Mouse (Mus musculus): ENCODE results near the gene Tmbim1. TPM values are rescaled to one million over a fixed set of nuclear protein-coding genes. Genes with fewer than 3 reads are reported as not detected.

Gene Tmbim1
- polyA plus RNA-seq, 1 experiment from 2014 or later: 12.5 TPM

GRCm38 (mm10) chr1:74245525-74245924 is 59.9 kb downstream of the Tmbim1 start:
- 85% methylated on average over 2 of the region's 2 CpGs for WGBS
- peaks cover 63% of the 10 kb centered on the region for H3K36me3 ChIP-seq (replicated peaks)
- no peak for DNase-seq (ENCODE audit: low spot score)
- H3K9me3 ChIP-seq: no peaks in the 10 kb centered on the region
- H3K27ac ChIP-seq (replicated peaks): no peak overlapping the region
- H3K4me1 ChIP-seq: peaks cover under 1% of the 10 kb centered on the region; the same call in 1 of the 2 replicates
- H3K27me3 ChIP-seq (replicated peaks; ENCODE audit: low read depth, poor library complexity, severe bottlenecking): no peaks in the 10 kb centered on the region
- no peak overlapping the region for H3K4me3 ChIP-seq

GRCm38 (mm10) chr1:74240832-74241231 is 64.6 kb downstream of the Tmbim1 start:
- H3K4me3 ChIP-seq: no peak overlapping the region
- H3K4me1 ChIP-seq: peaks cover 36% of the 10 kb centered on the region
- peaks cover 21% of the 10 kb centered on the region for H3K36me3 ChIP-seq (replicated peaks)
- H3K27me3 ChIP-seq (replicated peaks; ENCODE audit: low read depth, poor library complexity, severe bottlenecking): no peaks in the 10 kb centered on the region
- no peaks in the 10 kb centered on the region for H3K9me3 ChIP-seq
- 89% methylated on average over 4 of the region's 4 CpGs for WGBS
- no peak for DNase-seq (ENCODE audit: low spot score)
- H3K27ac ChIP-seq (replicated peaks): no peak overlapping the region

- H3K4me3 ChIP-seq: no peak overlapping the region
- peaks cover 36% of the 10 kb centered on the region for H3K4me1 ChIP-seq
- peaks cover 21% of the 10 kb centered on the region for H3K36me3 ChIP-seq (replicated peaks)
- 81% methylated on average over 6 of the region's 6 CpGs for WGBS
- no peak overlapping the region for H3K27ac ChIP-seq (replicated peaks)
- no peaks in the 10 kb centered on the region for H3K27me3 ChIP-seq (replicated peaks; ENCODE audit: low read depth, poor library complexity, severe bottlenecking)
- DNase-seq (ENCODE audit: low spot score): no peak
- no peaks in the 10 kb centered on the region for H3K9me3 ChIP-seq
These were observed 65.1 kb downstream of the Tmbim1 start for GRCm38 (mm10) chr1:74240311-74240710.

GRCm38 (mm10) chr1:74239618-74240017 is 65.8 kb downstream of the Tmbim1 start:
- 70% methylated on average over 11 of the region's 11 CpGs for WGBS
- peaks cover 36% of the 10 kb centered on the region for H3K4me1 ChIP-seq
- no peak for DNase-seq (ENCODE audit: low spot score)
- no peaks in the 10 kb centered on the region for H3K9me3 ChIP-seq
- peak overlapping the region; percentile 89; the same call in 1 of the 2 replicates for H3K4me3 ChIP-seq
- H3K27ac ChIP-seq (replicated peaks): no peak overlapping the region
- peaks cover 21% of the 10 kb centered on the region for H3K36me3 ChIP-seq (replicated peaks)
- no peaks in the 10 kb centered on the region for H3K27me3 ChIP-seq (replicated peaks; ENCODE audit: low read depth, poor library complexity, severe bottlenecking)

- no peak for DNase-seq (ENCODE audit: low spot score)
- no peaks in the 10 kb centered on the region for H3K27me3 ChIP-seq (replicated peaks; ENCODE audit: low read depth, poor library complexity, severe bottlenecking)
- no peak overlapping the region for H3K27ac ChIP-seq (replicated peaks)
- peaks cover 21% of the 10 kb centered on the region for H3K36me3 ChIP-seq (replicated peaks)
- H3K9me3 ChIP-seq: no peaks in the 10 kb centered on the region
- WGBS: 73% methylated on average over 7 of the region's 7 CpGs
- peaks cover 36% of the 10 kb centered on the region for H3K4me1 ChIP-seq
- peak overlapping the region; percentile 89; the same call in 1 of the 2 replicates for H3K4me3 ChIP-seq
These were observed 66.3 kb downstream of the Tmbim1 start for GRCm38 (mm10) chr1:74239162-74239561.

Other genes starting within 250 kb of the Tmbim1 start
- 27.4 and 30.4 TPM in 2 replicates for gene Tns1, start 181.2 kb downstream of the Tmbim1 start, polyA plus RNA-seq (2016; fragmentation: Nextera tagmentation; extraction: Ambion mirVana)
- 0.06 and 0.15 TPM in 2 replicates for gene Rufy4, start 180.1 kb downstream of the Tmbim1 start, polyA plus RNA-seq (2016; fragmentation: Nextera tagmentation; extraction: Ambion mirVana)
- gene Cxcr2, start 151.6 kb downstream of the Tmbim1 start, polyA plus RNA-seq (2016; fragmentation: Nextera tagmentation; extraction: Ambion mirVana): 0.05 and 0.22 TPM in 2 replicates
- gene Cxcr1, start 111.0 kb downstream of the Tmbim1 start, polyA plus RNA-seq (2016; fragmentation: Nextera tagmentation; extraction: Ambion mirVana): not detected in 2 replicates
- 359 and 369 TPM in 2 replicates for gene Arpc2, start 69.5 kb downstream of the Tmbim1 start, polyA plus RNA-seq (2016; fragmentation: Nextera tagmentation; extraction: Ambion mirVana)
- gene Gpbar1, start 27.1 kb downstream of the Tmbim1 start, polyA plus RNA-seq (2016; fragmentation: Nextera tagmentation; extraction: Ambion mirVana): 0.41 and 0.70 TPM in 2 replicates
- gene Aamp, start 20.9 kb downstream of the Tmbim1 start, polyA plus RNA-seq (2016; fragmentation: Nextera tagmentation; extraction: Ambion mirVana): 259 and 262 TPM in 2 replicates
- 108 and 109 TPM in 2 replicates for gene Pnkd, start 20.7 kb downstream of the Tmbim1 start, polyA plus RNA-seq (2016; fragmentation: Nextera tagmentation; extraction: Ambion mirVana)
- 0.22 and 0.28 TPM in 2 replicates for gene Catip, start 56.5 kb upstream of the Tmbim1 start, polyA plus RNA-seq (2016; fragmentation: Nextera tagmentation; extraction: Ambion mirVana)
- 1.7 and 2.1 TPM in 2 replicates for gene Slc11a1, start 69.6 kb upstream of the Tmbim1 start, polyA plus RNA-seq (2016; fragmentation: Nextera tagmentation; extraction: Ambion mirVana)
- 42.2 and 49.0 TPM in 2 replicates for gene Ctdsp1, start 85.9 kb upstream of the Tmbim1 start, polyA plus RNA-seq (2016; fragmentation: Nextera tagmentation; extraction: Ambion mirVana)
- gene Vil1, start 103.8 kb upstream of the Tmbim1 start, polyA plus RNA-seq (2016; fragmentation: Nextera tagmentation; extraction: Ambion mirVana): 0.26 and 0.37 TPM in 2 replicates
- 109 and 113 TPM in 2 replicates for gene Cnot9, start 200.4 kb upstream of the Tmbim1 start, polyA plus RNA-seq (2016; fragmentation: Nextera tagmentation; extraction: Ambion mirVana)
- 0.59 and 0.87 TPM in 2 replicates for gene Plcd4, start 237.3 kb upstream of the Tmbim1 start, polyA plus RNA-seq (2016; fragmentation: Nextera tagmentation; extraction: Ambion mirVana)
- 45.8 and 47.0 TPM in 2 replicates for gene Usp37, start 238.7 kb upstream of the Tmbim1 start, polyA plus RNA-seq (2016; fragmentation: Nextera tagmentation; extraction: Ambion mirVana)

All from embryonic facial prominence, embryonic 10.5 days (tissue).